Mouse (Mus musculus) limb, embryonic 11.5 days (tissue): Measurements from ENCODE around the gene Fgfbp1. TPM values are rescaled to one million over a fixed set of nuclear protein-coding genes. Genes with fewer than 3 reads are reported as not detected.
A peak's percentile ranks its signal among the peaks of the same experiment; 100 is the strongest.

ENCODE experiments used
- ATAC-seq: fragments of 200-750 bp; cut with Nextera tagmentation; 2 replicates; pipeline ENCODE4 v1.8.0; 2017; ENCODE audit warnings: low read depth; ENCODE audit not compliant: insufficient number of reproducible peaks, low FRiP score, low TSS enrichment
- DNase-seq: peaks from one replicate; pipeline ENCODE4 v3.0.0-alpha.2; 2015; ENCODE audit warnings: low spot score
- H3K27ac ChIP-seq: fragments of 300-500 bp; sonication (generic); replicated peaks from 2 replicates; pipeline ENCODE4 v1.5.1; 2014; ENCODE audit warnings: low read depth, mild to moderate bottlenecking, low read length
- H3K27me3 ChIP-seq: fragments of 300-500 bp; sonication (generic); 2 replicates; pipeline ENCODE4 v1.6.1; 2014; ENCODE audit warnings: mild to moderate bottlenecking, low read length, mixed read lengths; ENCODE audit not compliant: control insufficient read depth, insufficient read depth
- H3K36me3 ChIP-seq: fragments of 300-500 bp; sonication (generic); 2 replicates; pipeline ENCODE4 v1.6.1; 2014; ENCODE audit warnings: mild to moderate bottlenecking, low read length, moderate library complexity, mixed read lengths; ENCODE audit not compliant: control insufficient read depth, insufficient read depth
- H3K4me1 ChIP-seq: fragments of 300-500 bp; sonication (generic); 2 replicates; pipeline ENCODE4 v1.6.1; 2014; ENCODE audit warnings: low read length, mixed read lengths; ENCODE audit not compliant: control insufficient read depth, insufficient read depth
- H3K4me2 ChIP-seq: fragments of 300-500 bp; sonication (generic); 2 replicates; pipeline ENCODE4 v1.6.1; 2014; ENCODE audit warnings: low read depth, mild to moderate bottlenecking, moderate library complexity; ENCODE audit not compliant: severe bottlenecking
- H3K4me3 ChIP-seq: fragments of 300-500 bp; sonication (generic); 2 replicates; pipeline ENCODE4 v1.5.1; 2014; ENCODE audit warnings: low read depth, low read length
- H3K9ac ChIP-seq: fragments of 300-500 bp; sonication (generic); 2 replicates; pipeline ENCODE4 v1.6.1; 2014; ENCODE audit warnings: mild to moderate bottlenecking, low read length
- H3K9me3 ChIP-seq: fragments of 300-500 bp; sonication (generic); 2 replicates; pipeline ENCODE4 v1.6.1; 2016; ENCODE audit warnings: low read length; ENCODE audit not compliant: control insufficient read depth
- WGBS: fragments of 180-500 bp; shearing (Covaris S2); extraction: QIAGEN DNeasy Blood & Tissue Kit; methylation state at CpG from one replicate; pipeline ENCODE4 v1.1.7; 2014; 5-methylcytosine and 5-hydroxymethylcytosine counted together
- polyA plus RNA-seq: library from polyadenylated mRNA; unstranded; fragments of >200 nt; fragmentation: Nextera tagmentation; extraction: Ambion mirVana; gene quantifications from 2 replicates; pipeline ENCODE4 v1.2.1, GENCODE M21; 2014

Gene Fgfbp1
- polyA plus RNA-seq, 1 experiment from 2014 or later, result 1.5 TPM

DNA sequence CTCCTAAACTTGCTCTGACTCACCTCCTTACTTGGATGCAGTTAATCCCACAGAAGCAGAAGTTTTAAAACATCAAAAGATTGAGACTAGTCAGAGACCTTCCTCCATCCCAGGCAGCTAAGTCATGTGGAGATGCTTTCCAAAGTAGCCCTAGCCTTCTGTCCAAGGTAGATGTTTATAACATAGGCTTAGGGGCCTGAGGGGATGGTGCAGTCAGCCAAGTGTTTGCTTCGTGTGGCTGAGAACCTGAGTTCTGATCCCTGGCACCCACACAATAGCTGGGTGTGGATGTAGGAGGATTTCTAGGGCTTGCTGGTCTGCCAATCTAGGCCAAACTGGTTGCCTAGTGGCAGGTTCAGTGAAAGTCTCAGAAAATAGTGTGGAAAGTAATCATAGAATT, 28.3 kb downstream of the Fgfbp1 start:
- no peak overlapping the region for H3K9ac ChIP-seq
- H3K36me3 ChIP-seq, result no peaks in the 10 kb centered on the region
- DNase-seq (no peak), ATAC-seq (no peak)
- whole genome bisulfite sequencing, result 85% methylated on average over 1 of the region's 1 CpGs
- no peak overlapping the region for H3K4me3 ChIP-seq
- H3K9me3 ChIP-seq, result no peaks in the 10 kb centered on the region
- 0 out of 2 replicates have a peak, but pooled peaks cover 3% of the 10 kb centered on the region for H3K4me1 ChIP-seq
- no peak overlapping the region for H3K27ac ChIP-seq
- H3K27me3 ChIP-seq, result no peaks in the 10 kb centered on the region
- H3K4me2 ChIP-seq, result no peak overlapping the region

DNA sequence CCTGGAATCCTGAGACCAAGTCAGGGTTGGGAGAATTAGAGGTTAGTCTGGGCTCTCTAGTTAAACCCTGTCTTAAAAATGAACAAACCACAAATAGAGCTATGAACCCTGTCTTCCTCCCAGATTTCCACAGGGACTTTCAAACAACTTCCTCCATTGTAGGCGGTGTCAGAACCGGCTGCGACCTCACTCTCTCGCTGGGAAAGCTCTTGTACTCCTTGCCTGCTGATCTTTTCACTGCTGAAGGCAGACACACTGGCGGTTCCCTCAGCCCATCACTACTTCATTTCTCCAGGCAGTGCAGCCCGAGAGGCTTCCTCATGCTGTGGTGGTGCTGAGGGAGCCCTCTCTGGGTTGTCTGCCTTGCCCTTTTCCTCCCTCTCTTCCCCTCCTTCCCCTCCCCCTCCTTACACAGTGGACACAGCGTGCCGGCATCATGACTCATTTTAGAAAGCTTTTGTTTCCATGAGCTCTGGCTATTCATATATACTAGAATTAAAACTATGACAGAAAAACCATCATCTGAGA, 32.8 kb downstream of the Fgfbp1 start:
- Histone ChIP-seq H3K4me3 (no peak overlapping the region), H3K9ac (no peak overlapping the region)
- 0 out of 2 replicates have a peak, but pooled peaks have one; percentile 23 for ATAC-seq

GRCm38 (mm10) chr5:43948111-43948743, 33.4 kb downstream of the Fgfbp1 start:
- H3K9ac ChIP-seq, result no peak overlapping the region
- 2% methylated on average over 27 of the region's 27 CpGs for WGBS
- DNase-seq, result peak; percentile 83
- no peak overlapping the region for H3K27ac ChIP-seq
- H3K4me2 ChIP-seq, result peak overlapping the region; percentile 41
- H3K27me3 ChIP-seq, result no peaks in the 10 kb centered on the region
- peak overlapping the region; percentile 5; the same call in 1 of the 2 replicates for H3K4me3 ChIP-seq
- ATAC-seq, result peak; percentile 92
- 0 out of 2 replicates have a peak, but pooled peaks cover 5% of the 10 kb centered on the region for H3K4me1 ChIP-seq
- no peaks in the 10 kb centered on the region for H3K9me3 ChIP-seq
- no peaks in the 10 kb centered on the region for H3K36me3 ChIP-seq

More for the DNA sequence above, 32.8 kb downstream of the Fgfbp1 start:
- Histone ChIP-seq H3K27ac (no peak overlapping the region), H3K4me1 (0 out of 2 replicates have a peak, but pooled peaks cover 5% of the 10 kb centered on the region), H3K27me3 (no peaks in the 10 kb centered on the region), H3K4me2 (peak overlapping the region; percentile 15; the same call in 1 of the 2 replicates), H3K9me3 (no peaks in the 10 kb centered on the region), H3K36me3 (no peaks in the 10 kb centered on the region)
- DNase-seq, result peak; percentile 46
- 6% methylated on average over 8 of the region's 8 CpGs for WGBS

DNA sequence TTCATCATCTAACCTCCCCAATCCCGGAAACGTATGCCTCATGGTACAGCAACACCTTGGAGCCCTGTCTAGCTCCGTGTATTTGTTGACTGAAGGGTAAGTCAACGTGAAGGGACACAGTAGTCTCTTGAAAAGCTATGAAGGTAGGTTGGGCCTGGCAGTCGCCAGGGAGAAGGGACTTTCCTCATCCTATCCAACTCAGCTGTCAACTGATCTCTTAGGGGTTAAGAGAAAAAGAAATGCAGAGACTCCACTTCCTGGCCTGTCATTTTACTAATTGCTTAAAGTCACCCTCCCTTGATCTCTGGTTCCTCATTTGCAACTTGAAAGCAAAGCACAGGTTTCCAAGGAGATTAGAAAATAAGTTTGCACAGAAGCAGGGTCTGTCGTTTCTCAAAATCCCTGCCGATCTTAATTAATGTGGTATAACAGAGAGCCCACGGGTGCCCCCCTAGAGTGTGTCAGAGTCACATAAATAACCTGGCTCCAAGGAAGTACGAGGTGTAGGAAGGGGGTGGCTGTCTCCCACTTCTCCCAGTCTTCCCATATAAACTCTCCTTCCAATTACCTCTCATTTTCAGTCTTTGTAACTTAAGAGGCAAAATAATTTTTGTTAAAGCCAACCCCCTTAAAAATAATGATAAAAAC, 34.1 kb downstream of the Fgfbp1 start:
- no peaks in the 10 kb centered on the region for H3K36me3 ChIP-seq
- 0 out of 2 replicates have a peak, but pooled peaks cover 5% of the 10 kb centered on the region for H3K4me1 ChIP-seq
- no peaks in the 10 kb centered on the region for H3K9me3 ChIP-seq
- 0 out of 2 replicates have a peak overlapping the region, but pooled peaks have one; percentile 41 for H3K4me2 ChIP-seq
- no peak for ATAC-seq
- no peak overlapping the region for H3K9ac ChIP-seq
- peak; percentile 26 for DNase-seq
- no peak overlapping the region for H3K27ac ChIP-seq
- 18% methylated on average over 9 of the region's 9 CpGs for WGBS
- H3K27me3 ChIP-seq, result no peaks in the 10 kb centered on the region
- no peak overlapping the region for H3K4me3 ChIP-seq

DNA sequence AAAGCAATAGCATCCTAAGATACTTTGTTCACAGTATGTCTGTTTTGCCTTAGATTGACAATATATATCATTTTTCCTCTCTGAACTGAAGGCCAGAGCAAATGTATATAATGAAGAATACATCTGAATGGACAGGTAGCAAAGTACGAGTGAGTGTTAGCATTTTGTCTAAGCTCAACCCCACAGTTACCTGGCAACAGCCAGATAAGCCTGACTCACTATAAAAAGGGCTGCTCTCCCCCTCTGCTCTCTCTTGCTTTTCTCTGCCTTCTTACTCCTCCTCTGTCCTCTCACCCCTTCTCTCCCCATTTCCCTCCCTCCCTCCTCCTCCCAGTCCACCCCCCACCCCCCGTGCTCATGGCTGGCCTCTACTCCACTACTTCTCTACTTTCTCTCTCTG, 48.3 kb downstream of the Fgfbp1 start:
- Histone ChIP-seq H3K4me1 (no peaks in the 10 kb centered on the region), H3K27ac (no peak overlapping the region), H3K27me3 (no peaks in the 10 kb centered on the region), H3K4me3 (no peak overlapping the region), H3K9me3 (no peaks in the 10 kb centered on the region), H3K36me3 (no peaks in the 10 kb centered on the region), H3K4me2 (no peak overlapping the region), H3K9ac (no peak overlapping the region)
- ATAC-seq, result no peak
- 52% methylated on average over 2 of the region's 2 CpGs for WGBS
- DNase-seq, result no peak

Other genes starting within 250 kb of the Fgfbp1 start
- not detected in 2 replicates for gene Bst1, start 162.9 kb downstream of the Fgfbp1 start, polyA plus RNA-seq
- gene Fbxl5, start 160.1 kb downstream of the Fgfbp1 start, polyA plus RNA-seq, result 61.6 and 63.0 TPM in 2 replicates
- gene Cd38, start 113.2 kb downstream of the Fgfbp1 start, polyA plus RNA-seq, result 13.6 and 13.8 TPM in 2 replicates
- gene Gm7879, start 68.6 kb downstream of the Fgfbp1 start, polyA plus RNA-seq, result 0.71 TPM in 1 of 2 replicates, not detected in the other
- gene Prom1, start 120.3 kb upstream of the Fgfbp1 start, polyA plus RNA-seq, result 123 and 124 TPM in 2 replicates
- 35.3 and 36.1 TPM in 2 replicates for gene Tapt1, start 244.8 kb upstream of the Fgfbp1 start, polyA plus RNA-seq